Mouse (Mus musculus): ENCODE results near the gene Efcab2. TPM values are rescaled to one million over a fixed set of nuclear protein-coding genes. Genes with fewer than 3 reads are reported as not detected.

Efcab2 gene
- polyA plus RNA-seq, 1 experiment from 2014 or later, result 7.7 TPM

DNA sequence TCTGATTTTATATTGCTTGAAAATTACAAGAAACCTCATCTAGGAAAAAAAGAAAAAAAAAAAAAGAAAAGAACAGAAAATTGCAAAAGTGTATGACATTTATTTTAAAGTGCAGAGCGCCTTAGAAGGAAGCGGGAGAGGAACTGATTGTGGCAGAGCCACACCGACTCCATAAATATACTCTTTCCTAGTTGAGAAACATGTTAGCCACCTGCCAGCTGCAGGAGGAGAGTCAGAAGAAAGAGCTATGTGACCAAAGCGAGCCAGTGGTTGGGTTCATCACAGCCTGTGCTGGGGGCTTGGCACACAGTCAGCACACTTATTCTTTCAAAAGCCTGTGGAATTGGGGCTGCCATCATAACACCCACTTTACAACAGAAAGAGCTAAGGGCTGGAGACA is 33.2 kb upstream of the Efcab2 start:
- H3K4me1 ChIP-seq (ENCODE audit: control insufficient read depth, insufficient read depth, low read length), result 0 out of 2 replicates have a peak, but pooled peaks cover 4% of the 10 kb centered on the region
- H3K4me3 ChIP-seq (replicated peaks; ENCODE audit: low read depth, low read length), result no peak overlapping the region
- no peaks in the 10 kb centered on the region for H3K27me3 ChIP-seq (ENCODE audit: control insufficient read depth, insufficient read depth, low read length)
- no peak overlapping the region for H3K4me2 ChIP-seq (ENCODE audit: low read length)
- DNase-seq, result no peak
- H3K9ac ChIP-seq (replicated peaks; ENCODE audit: low read length), result no peak overlapping the region
- H3K36me3 ChIP-seq (ENCODE audit: control insufficient read depth, insufficient read depth, low read length), result no peaks in the 10 kb centered on the region
- no peak for ATAC-seq (ENCODE audit: low FRiP score, low TSS enrichment)
- H3K9me3 ChIP-seq (ENCODE audit: control insufficient read depth, low read length), result no peaks in the 10 kb centered on the region
- H3K27ac ChIP-seq (replicated peaks; ENCODE audit: low read depth, low read length), result no peak overlapping the region
- 92% methylated on average over 4 of the region's 4 CpGs for WGBS

DNA sequence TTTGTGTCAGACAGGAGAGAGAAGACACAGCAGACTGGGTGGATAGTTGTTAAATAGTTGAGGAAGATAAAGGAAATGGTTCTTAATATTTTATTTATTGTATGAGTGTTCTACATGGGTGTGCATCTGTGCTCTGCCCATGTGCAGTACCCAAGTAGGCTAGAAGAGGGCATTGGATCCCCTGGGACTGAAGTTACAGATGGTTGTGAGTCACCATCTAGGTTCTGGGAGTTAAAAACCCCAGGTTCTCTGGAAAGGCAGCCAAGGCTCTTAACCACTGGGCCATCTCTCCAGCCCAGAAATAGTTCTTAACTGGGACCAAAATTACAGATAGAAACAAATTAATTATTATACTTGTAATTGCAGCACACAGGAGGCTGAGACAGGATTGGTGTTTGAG is 30.5 kb upstream of the Efcab2 start:
- Histone ChIP-seq H3K4me3 (replicated peaks; ENCODE audit: low read depth, low read length) (no peak overlapping the region), H3K9me3 (ENCODE audit: control insufficient read depth, low read length) (no peaks in the 10 kb centered on the region), H3K27ac (replicated peaks; ENCODE audit: low read depth, low read length) (no peak overlapping the region), H3K9ac (replicated peaks; ENCODE audit: low read length) (no peak overlapping the region), H3K36me3 (ENCODE audit: control insufficient read depth, insufficient read depth, low read length) (no peaks in the 10 kb centered on the region), H3K27me3 (ENCODE audit: control insufficient read depth, insufficient read depth, low read length) (no peaks in the 10 kb centered on the region), H3K4me1 (ENCODE audit: control insufficient read depth, insufficient read depth, low read length) (no peaks in the 10 kb centered on the region), H3K4me2 (ENCODE audit: low read length) (no peak overlapping the region)
- DNase-seq (no peak), ATAC-seq (ENCODE audit: low FRiP score, low TSS enrichment) (no peak)

DNA sequence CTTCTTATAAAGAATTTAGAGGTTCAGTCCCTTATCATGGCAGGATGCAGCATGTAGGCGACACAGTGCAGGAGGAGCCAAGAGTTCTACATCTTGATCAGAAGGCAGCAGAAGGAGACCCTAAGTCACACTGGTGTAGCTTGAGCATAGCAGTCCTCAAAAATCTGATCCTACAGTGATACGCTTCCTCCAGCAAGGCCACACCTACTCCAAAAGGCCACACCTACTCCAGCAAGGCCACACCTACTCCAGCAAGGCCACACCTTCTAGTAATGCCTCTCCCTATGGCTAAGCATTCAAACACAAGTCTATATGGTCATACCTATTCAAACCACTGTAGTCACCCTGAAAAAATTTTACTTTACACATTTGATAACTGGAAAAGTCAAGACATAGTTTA is 29.8 kb upstream of the Efcab2 start:
- H3K9me3 ChIP-seq (ENCODE audit: control insufficient read depth, low read length), result no peaks in the 10 kb centered on the region
- no peaks in the 10 kb centered on the region for H3K36me3 ChIP-seq (ENCODE audit: control insufficient read depth, insufficient read depth, low read length)
- no peak overlapping the region for H3K4me3 ChIP-seq (replicated peaks; ENCODE audit: low read depth, low read length)
- H3K4me1 ChIP-seq (ENCODE audit: control insufficient read depth, insufficient read depth, low read length), result no peaks in the 10 kb centered on the region
- ATAC-seq (ENCODE audit: low FRiP score, low TSS enrichment), result no peak
- H3K9ac ChIP-seq (replicated peaks; ENCODE audit: low read length), result no peak overlapping the region
- WGBS, result 83% methylated on average over 2 of the region's 2 CpGs
- H3K27ac ChIP-seq (replicated peaks; ENCODE audit: low read depth, low read length), result no peak overlapping the region
- no peak overlapping the region for H3K4me2 ChIP-seq (ENCODE audit: low read length)
- DNase-seq, result no peak
- H3K27me3 ChIP-seq (ENCODE audit: control insufficient read depth, insufficient read depth, low read length), result no peaks in the 10 kb centered on the region

DNA sequence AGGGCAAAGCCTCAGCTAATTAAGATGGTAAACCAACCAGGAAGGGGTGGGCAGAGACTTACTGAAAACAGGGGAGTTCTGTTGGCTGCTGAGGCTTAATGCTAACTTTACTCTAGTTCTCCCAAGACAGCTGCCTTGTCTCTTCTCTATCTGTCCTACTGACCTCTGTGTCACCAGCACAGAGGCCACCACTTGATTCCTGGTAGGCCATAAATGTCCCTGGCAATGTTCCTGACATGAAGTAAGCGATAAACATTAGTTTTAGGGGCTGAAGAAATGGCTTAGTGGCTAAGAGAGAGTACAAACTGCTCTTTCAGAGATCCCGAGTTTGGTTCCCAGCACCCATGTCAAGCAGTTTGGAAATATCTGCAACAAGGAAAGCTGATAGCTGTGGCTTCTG is 29.0 kb upstream of the Efcab2 start:
- H3K9me3 ChIP-seq (ENCODE audit: control insufficient read depth, low read length), result no peaks in the 10 kb centered on the region
- no peaks in the 10 kb centered on the region for H3K27me3 ChIP-seq (ENCODE audit: control insufficient read depth, insufficient read depth, low read length)
- DNase-seq (no peak), ATAC-seq (ENCODE audit: low FRiP score, low TSS enrichment) (no peak)
- WGBS, result 79% methylated on average over 2 of the region's 2 CpGs
- H3K4me1 ChIP-seq (ENCODE audit: control insufficient read depth, insufficient read depth, low read length), result no peaks in the 10 kb centered on the region
- H3K4me3 ChIP-seq (replicated peaks; ENCODE audit: low read depth, low read length), result no peak overlapping the region
- H3K4me2 ChIP-seq (ENCODE audit: low read length), result no peak overlapping the region
- H3K9ac ChIP-seq (replicated peaks; ENCODE audit: low read length), result no peak overlapping the region
- H3K27ac ChIP-seq (replicated peaks; ENCODE audit: low read depth, low read length), result no peak overlapping the region
- no peaks in the 10 kb centered on the region for H3K36me3 ChIP-seq (ENCODE audit: control insufficient read depth, insufficient read depth, low read length)

DNA sequence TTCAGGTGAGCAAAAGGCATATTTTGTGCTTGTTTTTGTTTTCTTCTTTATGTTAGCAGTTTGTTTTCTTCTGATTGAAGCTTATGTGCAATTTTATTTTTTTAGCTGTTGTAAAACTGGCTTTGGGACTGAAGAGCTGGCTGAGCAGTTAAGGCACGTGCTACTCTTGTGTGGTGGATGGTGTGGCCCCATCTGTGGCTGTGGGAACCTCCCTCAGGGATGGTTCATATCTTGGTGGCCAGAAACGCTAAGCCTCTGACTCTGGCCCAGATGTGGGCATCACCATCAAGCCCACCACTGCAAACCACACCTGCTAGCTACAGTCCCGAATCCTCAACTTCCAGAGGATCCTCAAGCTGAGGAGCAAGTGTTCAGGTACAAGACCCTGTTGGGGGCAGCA is 27.8 kb upstream of the Efcab2 start:
- no peak for ATAC-seq (ENCODE audit: low FRiP score, low TSS enrichment)
- no peak for DNase-seq
- no peaks in the 10 kb centered on the region for H3K9me3 ChIP-seq (ENCODE audit: control insufficient read depth, low read length)
- no peaks in the 10 kb centered on the region for H3K4me1 ChIP-seq (ENCODE audit: control insufficient read depth, insufficient read depth, low read length)
- WGBS, result 86% methylated on average over 3 of the region's 3 CpGs
- H3K9ac ChIP-seq (replicated peaks; ENCODE audit: low read length), result no peak overlapping the region
- H3K4me3 ChIP-seq (replicated peaks; ENCODE audit: low read depth, low read length), result no peak overlapping the region
- no peak overlapping the region for H3K4me2 ChIP-seq (ENCODE audit: low read length)
- H3K27me3 ChIP-seq (ENCODE audit: control insufficient read depth, insufficient read depth, low read length), result no peaks in the 10 kb centered on the region
- no peak overlapping the region for H3K27ac ChIP-seq (replicated peaks; ENCODE audit: low read depth, low read length)
- H3K36me3 ChIP-seq (ENCODE audit: control insufficient read depth, insufficient read depth, low read length), result no peaks in the 10 kb centered on the region

DNA sequence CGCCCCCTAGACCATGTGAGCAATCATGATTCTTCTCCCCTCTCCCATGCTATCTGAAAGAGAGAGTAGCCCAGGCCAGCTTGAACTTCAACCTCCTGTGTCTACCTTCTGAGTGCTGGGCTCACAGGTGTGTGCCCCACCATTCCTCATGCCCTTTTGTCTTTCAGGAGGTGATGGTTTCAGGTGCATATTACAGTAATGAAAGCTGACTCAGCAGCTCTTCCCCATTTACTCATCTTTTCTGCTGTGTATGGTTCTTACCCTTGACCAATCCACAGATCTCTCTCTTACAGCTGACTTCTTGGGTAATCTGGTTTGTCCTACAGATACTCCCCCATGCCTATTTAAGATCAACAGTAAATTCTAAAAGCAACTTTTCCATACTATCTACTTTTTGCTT is 26.7 kb upstream of the Efcab2 start:
- H3K27ac ChIP-seq (replicated peaks; ENCODE audit: low read depth, low read length), result no peak overlapping the region
- H3K4me2 ChIP-seq (ENCODE audit: low read length), result no peak overlapping the region
- no peaks in the 10 kb centered on the region for H3K4me1 ChIP-seq (ENCODE audit: control insufficient read depth, insufficient read depth, low read length)
- H3K27me3 ChIP-seq (ENCODE audit: control insufficient read depth, insufficient read depth, low read length), result no peaks in the 10 kb centered on the region
- no peak overlapping the region for H3K4me3 ChIP-seq (replicated peaks; ENCODE audit: low read depth, low read length)
- DNase-seq, result no peak
- no peak overlapping the region for H3K9ac ChIP-seq (replicated peaks; ENCODE audit: low read length)
- WGBS, result 85% methylated on average over 1 of the region's 1 CpGs
- ATAC-seq (ENCODE audit: low FRiP score, low TSS enrichment), result no peak
- no peaks in the 10 kb centered on the region for H3K9me3 ChIP-seq (ENCODE audit: control insufficient read depth, low read length)
- H3K36me3 ChIP-seq (ENCODE audit: control insufficient read depth, insufficient read depth, low read length), result no peaks in the 10 kb centered on the region

DNA sequence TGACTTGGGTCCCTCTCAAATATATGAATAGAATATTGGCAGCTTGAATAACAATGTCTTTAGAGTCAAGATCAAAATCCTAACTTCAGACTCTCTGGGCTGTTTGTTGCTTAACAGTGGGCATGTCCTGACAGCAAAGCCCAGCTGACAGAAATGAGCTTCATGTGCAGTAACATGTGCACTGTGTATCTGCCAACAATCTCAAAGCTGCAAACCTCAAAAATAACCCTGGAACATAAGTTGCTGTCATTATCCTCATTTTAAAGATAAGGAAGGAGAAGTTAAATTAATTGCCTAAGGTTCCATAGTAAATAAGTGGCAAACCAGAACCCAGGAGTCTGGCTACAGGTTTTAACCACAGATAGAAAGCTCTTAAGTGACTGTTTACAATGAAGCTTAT is 23.7 kb upstream of the Efcab2 start:
- no peak overlapping the region for H3K4me2 ChIP-seq (ENCODE audit: low read length)

DNA sequence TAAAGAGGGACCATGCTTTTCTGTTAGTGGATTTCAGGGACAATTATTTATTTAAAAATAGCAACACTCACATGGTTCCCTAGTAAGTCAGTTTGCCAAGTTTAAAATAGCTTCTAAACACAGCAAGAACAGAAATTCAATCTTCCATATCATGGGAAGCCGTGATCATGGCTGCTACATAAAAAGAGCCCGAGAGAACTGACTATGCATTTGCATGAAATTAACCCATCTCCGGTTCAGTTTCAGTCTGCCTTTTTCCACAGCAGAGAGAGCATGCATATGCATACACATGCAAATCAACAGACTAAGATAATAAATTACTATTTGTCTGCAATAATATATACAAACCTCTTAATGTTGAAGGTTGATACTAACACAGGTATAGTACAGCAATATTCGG is 17.1 kb upstream of the Efcab2 start:
- Histone ChIP-seq H3K27me3 (ENCODE audit: control insufficient read depth, insufficient read depth, low read length) (no peaks in the 10 kb centered on the region), H3K4me2 (ENCODE audit: low read length) (no peak overlapping the region), H3K4me1 (ENCODE audit: control insufficient read depth, insufficient read depth, low read length) (no peaks in the 10 kb centered on the region), H3K4me3 (replicated peaks; ENCODE audit: low read depth, low read length) (no peak overlapping the region), H3K36me3 (ENCODE audit: control insufficient read depth, insufficient read depth, low read length) (no peaks in the 10 kb centered on the region), H3K9ac (replicated peaks; ENCODE audit: low read length) (no peak overlapping the region), H3K27ac (replicated peaks; ENCODE audit: low read depth, low read length) (no peak overlapping the region), H3K9me3 (ENCODE audit: control insufficient read depth, low read length) (no peaks in the 10 kb centered on the region)
- WGBS, result 58% methylated on average over 4 of the region's 4 CpGs
- ATAC-seq (ENCODE audit: low FRiP score, low TSS enrichment) (no peak), DNase-seq (no peak)

More for the DNA sequence above, 23.7 kb upstream of the Efcab2 start:
- H3K27me3 ChIP-seq (ENCODE audit: control insufficient read depth, insufficient read depth, low read length), result no peaks in the 10 kb centered on the region
- no peak overlapping the region for H3K9ac ChIP-seq (replicated peaks; ENCODE audit: low read length)
- no peaks in the 10 kb centered on the region for H3K4me1 ChIP-seq (ENCODE audit: control insufficient read depth, insufficient read depth, low read length)
- no peaks in the 10 kb centered on the region for H3K9me3 ChIP-seq (ENCODE audit: control insufficient read depth, low read length)
- no peak for DNase-seq
- H3K36me3 ChIP-seq (ENCODE audit: control insufficient read depth, insufficient read depth, low read length), result no peaks in the 10 kb centered on the region
- no peak for ATAC-seq (ENCODE audit: low FRiP score, low TSS enrichment)
- no peak overlapping the region for H3K4me3 ChIP-seq (replicated peaks; ENCODE audit: low read depth, low read length)
- no peak overlapping the region for H3K27ac ChIP-seq (replicated peaks; ENCODE audit: low read depth, low read length)

DNA sequence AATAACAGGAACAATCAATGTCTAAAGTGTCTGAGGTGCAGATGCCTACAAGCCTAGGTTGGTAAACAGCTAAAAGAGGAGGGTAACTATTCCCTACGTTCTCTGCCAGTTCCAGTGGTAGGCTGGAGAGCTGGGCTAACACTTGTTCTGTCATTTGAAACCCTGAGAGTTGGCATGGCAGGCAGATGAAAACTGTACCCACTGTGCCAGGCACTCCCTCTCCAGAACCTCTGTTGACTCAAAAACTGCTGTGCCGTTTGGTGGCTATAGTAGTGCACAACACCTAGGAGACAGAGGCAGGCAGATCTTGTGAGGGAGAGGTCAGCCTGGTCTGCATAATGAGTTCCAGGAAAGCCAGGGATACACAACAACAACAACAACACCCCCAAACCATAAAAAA is 16.5 kb upstream of the Efcab2 start:
- no peak overlapping the region for H3K9ac ChIP-seq (replicated peaks; ENCODE audit: low read length)
- no peak overlapping the region for H3K4me3 ChIP-seq (replicated peaks; ENCODE audit: low read depth, low read length)
- no peaks in the 10 kb centered on the region for H3K36me3 ChIP-seq (ENCODE audit: control insufficient read depth, insufficient read depth, low read length)
- no peaks in the 10 kb centered on the region for H3K4me1 ChIP-seq (ENCODE audit: control insufficient read depth, insufficient read depth, low read length)
- no peak for DNase-seq
- no peak for ATAC-seq (ENCODE audit: low FRiP score, low TSS enrichment)
- no peaks in the 10 kb centered on the region for H3K27me3 ChIP-seq (ENCODE audit: control insufficient read depth, insufficient read depth, low read length)
- WGBS, result 72% methylated on average over 2 of the region's 2 CpGs
- H3K9me3 ChIP-seq (ENCODE audit: control insufficient read depth, low read length), result no peaks in the 10 kb centered on the region
- H3K4me2 ChIP-seq (ENCODE audit: low read length), result no peak overlapping the region
- no peak overlapping the region for H3K27ac ChIP-seq (replicated peaks; ENCODE audit: low read depth, low read length)

Data from midbrain, embryonic 14.5 days (tissue).